Mouse (Mus musculus) E14TG2a.4 (cell line): ENCODE results near the gene Sdk2.

ENCODE experiments used
- CTCF ChIP-seq: conservative IDR thresholded peaks from 2 replicates; pipeline ENCODE4 v1.5.1; 2014; ENCODE audit warnings: low read length
- POU5F1 ChIP-seq: IDR thresholded peaks from 2 replicates; pipeline ENCODE4 v1.6.1; 2014; ENCODE audit warnings: low read length, borderline replicate concordance

- TF ChIP-seq CTCF (no peak), POU5F1 (no peak)
Measured at GRCm38 (mm10) chr11:113816971-113817548, 249.8 kb downstream of the Sdk2 start.
